Mouse (Mus musculus) CH12.LX (cell line): Measurements from ENCODE around the gene Gm11555. TPM values are rescaled to one million over a fixed set of nuclear protein-coding genes. Genes with fewer than 3 reads are reported as not detected.
"Not testable (repeated sequence)": the region's sequence is repeated elsewhere in the genome, so short reads cannot be mapped to it uniquely, and the experiment has no call there.

Experiments used
- DNase-seq: peaks from one replicate; pipeline ENCODE4 v3.0.0-alpha.2; 2013; ENCODE audit errors: extremely low read depth
- H3K27ac ChIP-seq: 2 replicates; pipeline ENCODE4 v1.5.1; 2012; ENCODE audit warnings: low read depth, mild to moderate bottlenecking, control low read depth, moderate library complexity; ENCODE audit not compliant: insufficient read depth
- H3K27me3 ChIP-seq: replicated peaks from 2 replicates; pipeline ENCODE3; 2012; ENCODE audit warnings: inconsistent platforms
- H3K36me3 ChIP-seq, 2 experiments: replicated peaks in 1 of 2; 2 replicates each; pipeline versions ENCODE3 to v1.6.1; 2012; ENCODE audit warnings: inconsistent platforms in 1 of 2, low read length in 1 of 2, mild to moderate bottlenecking in 1 of 2, mixed read lengths in 1 of 2, moderate library complexity in 1 of 2; ENCODE audit not compliant: control insufficient read depth in 1 of 2, insufficient read depth in 1 of 2
- H3K4me1 ChIP-seq, 2 experiments: 2 replicates each; pipeline ENCODE4 v1.6.1; 2012; ENCODE audit warnings: inconsistent platforms in 1 of 2, moderate library complexity in 1 of 2; ENCODE audit not compliant: insufficient read depth in 2 of 2, control insufficient read depth in 1 of 2
- H3K4me2 ChIP-seq: 2 replicates; pipeline ENCODE4 v1.6.1; 2012; ENCODE audit warnings: low read depth, mild to moderate bottlenecking, control low read depth; ENCODE audit not compliant: poor library complexity, insufficient read depth, severe bottlenecking
- H3K4me3 ChIP-seq, 3 experiments: fragments of 150-350 bp in 1 of 3; sonication (generic) in 1 of 3; replicated peaks in 1 of 3; 2 replicates each; pipeline versions ENCODE3 to v1.5.1; 2011 to 2012; ENCODE audit warnings: low read depth in 2 of 3, low read length in 2 of 3, mild to moderate bottlenecking in 2 of 3, moderate library complexity in 2 of 3, control low read depth in 1 of 3, improper control_type of control experiment in 1 of 3, inconsistent platforms in 1 of 3, mixed read lengths in 1 of 3; ENCODE audit not compliant: poor library complexity in 1 of 3
- H3K79me2 ChIP-seq: replicated peaks from 2 replicates; pipeline ENCODE4 v1.6.1; 2012; ENCODE audit warnings: mild to moderate bottlenecking, moderate library complexity; ENCODE audit not compliant: control insufficient read depth, poor library complexity, insufficient read depth, severe bottlenecking; ENCODE audit errors: extremely low read depth
- H3K9ac ChIP-seq: 2 replicates; pipeline ENCODE4 v1.6.1; 2012; ENCODE audit warnings: low read depth, mild to moderate bottlenecking, control low read depth, moderate library complexity; ENCODE audit not compliant: insufficient read depth
- H3K9me3 ChIP-seq: replicated peaks from 2 replicates; pipeline ENCODE3; 2012; ENCODE audit warnings: low read length, inconsistent platforms, mixed read lengths
- CTCF ChIP-seq, 2 experiments: IDR thresholded peaks in 1 of 2; conservative IDR thresholded peaks in 1 of 2; 2 replicates each; pipeline ENCODE4 v1.5.1; 2011 to 2012; ENCODE audit warnings: low read depth in 2 of 2, low read length in 2 of 2, improper control_type of control experiment in 1 of 2, inconsistent platforms in 1 of 2, mild to moderate bottlenecking in 1 of 2, moderate library complexity in 1 of 2
- E2F4 ChIP-seq: IDR thresholded peaks from 2 replicates; pipeline ENCODE4 v1.6.1; 2011; ENCODE audit warnings: low read depth, low read length, improper control_type of control experiment; ENCODE audit not compliant: insufficient replicate concordance
- EP300 ChIP-seq: IDR thresholded peaks from 2 replicates; pipeline ENCODE4 v1.6.1; 2011; ENCODE audit warnings: low read length, improper control_type of control experiment
- GABPA ChIP-seq: IDR thresholded peaks from 2 replicates; pipeline ENCODE4 v1.6.1; 2012; ENCODE audit warnings: low read depth, low read length, improper control_type of control experiment, inconsistent platforms; ENCODE audit not compliant: insufficient replicate concordance
- IRF4 ChIP-seq: IDR thresholded peaks from 2 replicates; pipeline ENCODE4 v1.6.1; 2014; ENCODE audit warnings: low read depth, mild to moderate bottlenecking, inconsistent platforms, low read length, improper control_type of control experiment
- JUN ChIP-seq: IDR thresholded peaks from 2 replicates; pipeline ENCODE4 v1.6.1; 2011; ENCODE audit warnings: low read depth, mild to moderate bottlenecking, low read length, improper control_type of control experiment, moderate library complexity; ENCODE audit not compliant: insufficient read depth
- MAX ChIP-seq: IDR thresholded peaks from 2 replicates; pipeline ENCODE4 v1.6.1; 2011; ENCODE audit warnings: low read length, improper control_type of control experiment
- POLR2A ChIP-seq: IDR thresholded peaks from 2 replicates; pipeline ENCODE4 v1.6.1; 2011; ENCODE audit warnings: low read depth, mild to moderate bottlenecking, improper control_type of control experiment, low read length
- POLR2AphosphoS2 ChIP-seq: IDR thresholded peaks from 2 replicates; pipeline ENCODE4 v1.6.1; 2011; ENCODE audit warnings: low read depth, low read length, improper control_type of control experiment
- RAD21 ChIP-seq: IDR thresholded peaks from 2 replicates; pipeline ENCODE4 v1.6.1; 2011; ENCODE audit warnings: low read depth, mild to moderate bottlenecking, low read length, improper control_type of control experiment, moderate library complexity
- UBTF ChIP-seq: IDR thresholded peaks from 2 replicates; pipeline ENCODE4 v1.6.1; 2012; ENCODE audit warnings: low read depth, mild to moderate bottlenecking, inconsistent platforms, low read length, improper control_type of control experiment, moderate library complexity
- dilution Hi-C: fragments of 300-500 bp; cut with MboI; formaldehyde crosslinking; loops from 2 replicates; pipeline ENCODE4 v1.14.3; 2020; ENCODE audit warnings: low sequenced_read_pairs; ENCODE audit not compliant: extremely low pct_unique_long_range_greater_than_20kb, extremely low pct_ligation_motif_present
- in situ Hi-C: fragments of 300-500 bp; cut with MboI; formaldehyde crosslinking; loops from 3 replicates; pipeline ENCODE4 v1.14.3; 2019; ENCODE audit warnings: low sequenced_read_pairs, low pct_ligation_motif_present, low pct_unique_long_range_greater_than_20kb, mixed read lengths
- polyA plus RNA-seq: library from polyadenylated mRNA; unstranded; fragments of >175 nt; gene quantifications from 2 replicates; pipeline ENCODE4 v1.2.1, GENCODE M21; 2012; ENCODE audit warnings: low read depth; ENCODE audit not compliant: insufficient read length
- total RNA-seq, 2 experiments: library from RNA; depleted of rRNA; stranded (reverse); fragments of 300-350 nt in 1 of 2; fragments of >200 nt in 1 of 2; gene quantifications; 2 replicates each; pipeline ENCODE4 v1.2.3; 2012 to 2014

The Gm11555 gene
- total and polyA plus RNA-seq, 3 experiments, result not detected

- H3K4me1 ChIP-seq, result no peaks in the 10 kb centered on the region; a peak in 1 of 4 replicates
- H3K36me3 ChIP-seq, result no peaks in the 10 kb centered on the region
- in situ Hi-C loops (no loop called here), dilution Hi-C loops (no loop called here)
- no peak overlapping the region for H3K9ac ChIP-seq
- H3K27ac ChIP-seq, result no peak overlapping the region
- H3K4me3 ChIP-seq, result no peak overlapping the region
- no peak for DNase-seq
- peaks cover 5% of the 10 kb centered on the region for H3K9me3 ChIP-seq
- H3K79me2 ChIP-seq, result no peaks in the 10 kb centered on the region
- no peak for TF ChIP-seq POLR2AphosphoS2
- no peak for TF ChIP-seq CTCF (conservative IDR thresholded peaks at IDR 0.05 in 1 of 2, IDR thresholded peaks at IDR 0.05 in 1 of 2; ENCODE audit: low read depth in 2 of 2, low read length in 2 of 2)
- TF ChIP-seq POLR2A, result no peak
- no peak for TF ChIP-seq MAX
- no peak for TF ChIP-seq RAD21
- no peak for TF ChIP-seq GABPA
- H3K4me2 ChIP-seq, result no peak overlapping the region
- H3K27me3 ChIP-seq, result peaks cover 65% of the 10 kb centered on the region
Measured at GRCm38 (mm10) chr11:99662802-99663201, 12.8 kb upstream of the Gm11555 start.

DNA sequence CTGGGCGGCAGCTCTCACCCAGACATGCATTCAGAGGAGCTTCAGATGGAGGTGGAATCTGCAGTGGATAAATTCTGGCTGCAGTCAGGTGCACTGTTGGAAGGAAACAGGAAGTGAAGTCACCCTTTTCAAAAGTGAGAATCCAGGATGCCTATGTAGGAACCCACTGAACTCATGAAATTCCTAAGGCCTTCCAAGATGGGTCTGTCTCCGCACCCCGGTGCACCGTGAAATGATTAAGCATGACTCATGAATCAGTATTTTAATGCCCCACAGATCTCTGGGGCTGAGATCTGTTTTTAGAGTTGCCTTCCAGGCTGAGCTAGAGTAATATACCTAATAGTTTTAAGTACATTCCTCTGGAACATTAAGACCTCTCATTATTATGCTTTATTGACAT lies 9.2 kb upstream of the Gm11555 start:
- Histone ChIP-seq H3K4me1 (peaks cover 0 to 2% of the 10 kb centered on the region in 2 experiments; a peak in 1 of 4 replicates), H3K4me2 (no peak overlapping the region), H3K4me3 (no peak overlapping the region), H3K9ac (no peak overlapping the region), H3K27me3 (peaks cover 64% of the 10 kb centered on the region), H3K27ac (no peak overlapping the region), H3K36me3 (no peaks in the 10 kb centered on the region), H3K9me3 (peaks cover 5% of the 10 kb centered on the region), H3K79me2 (no peaks in the 10 kb centered on the region)
- TF ChIP-seq UBTF (no peak), JUN (no peak), IRF4 (no peak), E2F4 (no peak), EP300 (no peak)
- dilution Hi-C loops, result no loop called here
- in situ Hi-C loops, result no loop called here
- DNase-seq, result no peak

GRCm38 (mm10) chr11:99658467-99659010 lies 8.5 kb upstream of the Gm11555 start, which contains the start of gene Gm11563:
Gene Gm11563 (minus strand): TSS chr11:99658960.
- H3K4me3 ChIP-seq, H3K4me2 ChIP-seq, H3K9ac ChIP-seq, H3K36me3 ChIP-seq, H3K79me2 ChIP-seq, dilution Hi-C loops, DNase-seq, H3K9me3 ChIP-seq, H3K4me1 ChIP-seq, in situ Hi-C loops, H3K27ac ChIP-seq: not testable (repeated sequence)
- H3K27me3 ChIP-seq, result peaks cover 65% of the 10 kb centered on the region
